Mouse (Mus musculus) spleen, adult 18-20 months (tissue): ENCODE measurements around the gene Syncrip.
A peak's percentile ranks its signal among the peaks of the same experiment; 100 is the strongest.
"Not testable (repeated sequence)": the region's sequence is repeated elsewhere in the genome, so short reads cannot be mapped to it uniquely, and the experiment has no call there.

Experiments
- DNase-seq, 2 experiments: peaks; one replicate each; pipeline ENCODE4 v3.0.0; 2022; ENCODE audit warnings: mixed read lengths in 2 of 2

Gene Syncrip

GRCm38 (mm10) chr9:88481791-88482160, 598 bp downstream of the Syncrip start:
- peak; percentile 56 for DNase-seq

GRCm38 (mm10) chr9:88481061-88481790, 1.1 kb downstream of the Syncrip start:
- DNase-seq, result peak; percentile 51 to 52

DNA sequence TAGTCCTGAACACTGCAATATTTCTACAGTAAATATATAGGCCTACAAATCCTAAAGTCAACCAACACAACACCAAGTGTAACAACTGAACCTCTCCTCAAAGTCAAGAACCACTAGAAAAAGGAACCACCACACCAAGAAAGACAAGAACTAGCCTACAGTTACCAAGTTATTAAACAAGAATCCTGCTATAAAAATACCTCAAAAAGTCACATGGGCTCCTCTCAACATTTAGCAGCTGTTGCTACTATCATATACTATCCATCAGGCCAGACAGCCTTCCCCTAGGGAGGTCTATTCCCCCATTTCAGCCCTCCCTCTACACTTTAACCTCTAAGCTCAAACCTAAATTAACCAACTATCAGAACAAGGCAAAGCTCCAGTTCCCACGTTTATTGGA, 2.3 kb downstream of the Syncrip start:
- DNase-seq, result no peak

DNA sequence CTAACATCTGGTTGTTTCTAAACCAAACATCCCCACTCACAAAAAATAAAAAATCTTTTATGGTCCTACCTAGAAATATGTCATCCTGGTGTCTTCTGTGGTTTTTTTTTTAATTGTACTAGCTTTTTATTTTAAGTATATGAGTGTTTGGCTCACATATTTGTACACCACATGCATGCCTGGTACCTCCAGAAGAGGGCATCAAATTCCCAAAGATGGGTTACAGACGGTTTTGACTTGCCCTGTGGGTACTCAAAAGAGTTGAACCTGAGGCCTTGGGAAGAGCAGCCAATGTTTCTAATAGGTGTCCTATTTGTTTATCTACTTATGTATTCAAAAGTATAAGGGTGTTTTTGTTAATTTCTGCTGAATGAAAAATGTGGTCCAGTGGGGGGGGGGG, 6.2 kb downstream of the Syncrip start:
- no peak for DNase-seq

DNA sequence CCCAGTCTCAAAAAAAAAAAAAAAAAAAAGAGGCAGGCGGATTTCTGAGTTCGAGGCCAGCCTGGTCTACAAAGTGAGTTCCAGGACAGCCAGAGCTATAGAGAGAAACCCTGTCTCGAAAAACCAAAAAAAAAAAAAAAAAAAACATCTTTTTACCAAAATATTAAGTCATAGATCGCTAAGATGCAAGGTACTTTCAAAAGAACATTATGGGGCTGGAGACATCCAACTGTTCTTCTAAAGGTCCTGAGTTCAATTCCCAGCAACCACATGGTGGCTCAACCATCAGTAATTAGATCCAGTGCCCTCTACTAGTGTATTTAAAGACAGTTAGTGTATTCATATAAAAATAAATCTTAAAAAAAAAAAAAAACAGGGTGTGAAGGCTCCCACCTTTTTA, 21.4 kb downstream of the Syncrip start:
- not testable (repeated sequence) for DNase-seq

GRCm38 (mm10) chr9:88439991-88440390, 42.4 kb downstream of the Syncrip start:
- DNase-seq, result no peak

GRCm38 (mm10) chr9:88439238-88439600, 43.2 kb downstream of the Syncrip start:
- DNase-seq, result no peak

GRCm38 (mm10) chr9:88438555-88439237, 43.7 kb downstream of the Syncrip start, which contains the start of gene Snx14:
TSS of gene Snx14 (minus strand) at chr9:88438958.
- peak; percentile 84 to 95 for DNase-seq

- no peak for DNase-seq
These were observed 44.2 kb downstream of the Syncrip start for GRCm38 (mm10) chr9:88438237-88438554.

- no peak for DNase-seq
These were observed 44.8 kb downstream of the Syncrip start for GRCm38 (mm10) chr9:88437342-88438236.

- DNase-seq, result no peak
These were observed 58.0 kb downstream of the Syncrip start for GRCm38 (mm10) chr9:88424356-88424755.

DNA sequence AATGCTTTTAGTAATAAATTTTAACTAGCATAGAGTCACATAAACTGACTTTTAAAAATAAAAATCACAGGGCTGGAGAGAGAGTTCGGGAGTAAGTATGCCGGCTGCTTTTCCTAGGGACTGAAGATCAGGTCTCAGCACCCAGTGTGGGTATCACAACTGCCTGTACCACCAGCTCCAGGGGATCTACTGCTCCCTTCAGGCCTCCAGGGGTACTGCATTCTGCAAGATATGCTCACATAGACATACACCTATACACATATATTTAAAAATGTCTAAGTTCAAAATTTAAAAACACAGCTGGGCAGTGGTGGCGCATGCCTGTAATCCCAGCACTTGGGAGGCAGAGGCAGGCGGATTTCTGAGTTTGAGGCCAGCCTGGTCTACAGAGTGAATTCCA, 59.9 kb downstream of the Syncrip start:
- DNase-seq, result no peak

- no peak for DNase-seq
These were observed 65.6 kb downstream of the Syncrip start for GRCm38 (mm10) chr9:88416752-88417151.

DNA sequence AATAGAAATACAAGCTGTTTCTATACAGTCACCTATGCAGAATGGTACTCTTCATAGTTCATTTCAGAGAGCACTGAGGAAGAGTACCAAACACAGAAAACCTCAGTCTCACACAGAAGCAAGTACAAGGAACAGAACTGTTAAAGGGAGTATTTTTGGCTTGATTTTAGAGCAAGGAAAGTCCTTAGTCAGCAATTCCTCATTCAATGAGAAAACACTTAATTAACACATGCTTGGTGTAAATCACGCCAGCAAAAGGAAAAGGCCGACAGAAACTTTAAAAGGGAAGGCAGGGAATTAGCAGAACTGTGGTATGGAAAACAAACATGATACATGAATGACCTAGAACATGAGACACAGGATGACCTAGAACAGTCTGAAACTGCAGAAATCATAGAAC, 72.4 kb downstream of the Syncrip start:
- no peak for DNase-seq

GRCm38 (mm10) chr9:88404515-88404914, 77.9 kb downstream of the Syncrip start:
- no peak for DNase-seq

DNA sequence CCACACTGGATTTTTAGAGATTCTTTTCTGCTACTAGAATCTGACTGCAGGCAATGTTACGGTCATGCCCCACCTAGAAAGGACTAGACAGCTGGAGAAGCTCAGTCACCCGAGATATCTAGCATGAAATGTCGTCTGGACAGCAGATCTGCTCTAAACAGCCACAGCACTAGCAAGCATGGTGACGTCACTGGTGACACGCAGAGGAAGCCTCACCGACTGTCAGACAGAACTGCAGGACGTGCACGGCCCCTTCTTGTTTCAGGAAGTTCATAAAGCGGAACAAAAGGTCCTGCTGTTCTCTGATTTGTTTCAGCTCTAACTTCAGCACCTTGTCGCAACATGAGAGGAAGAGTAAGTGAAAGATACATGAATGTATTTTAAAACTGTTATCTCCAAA, 78.3 kb downstream of the Syncrip start:
- DNase-seq, result peak; percentile 27 to 40

- DNase-seq, result no peak
These were observed 83.9 kb downstream of the Syncrip start for GRCm38 (mm10) chr9:88398461-88398860.
